Mouse (Mus musculus) testis, adult 2 months (tissue): ENCODE measurements at regions not wholly inside any gene's neighbourhood (a gene's known extent, or its start where the extent isn't known, plus 50 kb on each side); places are given as distances from the start of the nearest gene placed in this dataset.

Experiments
- CTCF ChIP-seq: fragments of 200-500 bp; IDR thresholded peaks from 2 replicates; pipeline ENCODE4 v1.5.1; 2012; ENCODE audit warnings: low read depth, mild to moderate bottlenecking, inconsistent platforms, low read length, moderate library complexity; ENCODE audit not compliant: control insufficient read depth, insufficient read depth, insufficient replicate concordance
- POLR2A ChIP-seq: fragments of 200-500 bp; IDR thresholded peaks from 2 replicates; pipeline ENCODE4 v1.6.1; 2012; ENCODE audit warnings: low read depth, mild to moderate bottlenecking, inconsistent platforms, low read length, moderate library complexity; ENCODE audit not compliant: control insufficient read depth

DNA sequence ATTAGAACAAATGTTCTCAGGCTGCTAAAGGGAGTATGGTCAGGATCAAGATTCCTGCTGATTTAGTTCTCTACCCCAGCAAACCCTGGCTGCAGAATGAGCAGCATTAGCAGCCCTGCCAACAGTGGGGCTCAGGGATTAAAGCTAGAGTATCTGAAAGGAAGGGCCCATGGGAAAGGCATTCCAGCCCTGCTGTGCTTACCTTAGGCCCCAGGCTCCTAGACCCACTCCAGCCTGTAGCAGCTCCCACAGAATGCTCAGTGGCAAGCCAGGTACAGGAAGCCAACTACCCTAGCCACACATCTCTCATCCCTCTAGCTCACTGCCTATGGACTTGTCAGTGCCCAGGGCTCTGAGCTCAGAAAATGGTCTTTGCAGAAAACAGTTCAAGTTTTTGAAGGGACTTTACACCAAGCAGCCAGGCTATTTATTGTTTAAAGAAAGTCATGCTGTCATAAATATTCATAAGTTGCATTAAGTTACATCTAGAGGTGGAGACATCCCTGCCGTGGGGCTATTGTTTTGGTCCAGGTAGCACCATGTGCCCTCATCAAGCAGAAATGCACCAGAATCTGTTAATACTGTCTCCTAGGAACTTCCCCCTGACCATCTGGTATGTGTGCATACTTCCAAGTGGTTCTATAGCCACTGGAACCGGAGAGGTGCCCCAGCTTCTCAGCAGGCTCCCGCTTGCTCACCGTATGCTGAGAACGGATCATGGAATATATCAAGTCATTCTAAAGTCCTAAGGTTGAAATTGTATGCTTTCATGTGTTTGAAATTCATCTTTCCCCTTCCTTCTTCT lies 598.9 kb upstream of the Arpp21 start:
- TF ChIP-seq CTCF (no peak), POLR2A (no peak)
